Mouse (Mus musculus) lung, postnatal 0 days (tissue): ENCODE results near the gene Entpd1.

Experiments used
- CTCF ChIP-seq: IDR thresholded peaks from 2 replicates; pipeline ENCODE4 v1.5.1; 2016; ENCODE audit warnings: antibody characterized with exemption, mild to moderate bottlenecking
- EP300 ChIP-seq: IDR thresholded peaks from 2 replicates; pipeline ENCODE4 v1.6.1; 2016; ENCODE audit warnings: antibody characterized with exemption, mild to moderate bottlenecking, control low read depth

DNA sequence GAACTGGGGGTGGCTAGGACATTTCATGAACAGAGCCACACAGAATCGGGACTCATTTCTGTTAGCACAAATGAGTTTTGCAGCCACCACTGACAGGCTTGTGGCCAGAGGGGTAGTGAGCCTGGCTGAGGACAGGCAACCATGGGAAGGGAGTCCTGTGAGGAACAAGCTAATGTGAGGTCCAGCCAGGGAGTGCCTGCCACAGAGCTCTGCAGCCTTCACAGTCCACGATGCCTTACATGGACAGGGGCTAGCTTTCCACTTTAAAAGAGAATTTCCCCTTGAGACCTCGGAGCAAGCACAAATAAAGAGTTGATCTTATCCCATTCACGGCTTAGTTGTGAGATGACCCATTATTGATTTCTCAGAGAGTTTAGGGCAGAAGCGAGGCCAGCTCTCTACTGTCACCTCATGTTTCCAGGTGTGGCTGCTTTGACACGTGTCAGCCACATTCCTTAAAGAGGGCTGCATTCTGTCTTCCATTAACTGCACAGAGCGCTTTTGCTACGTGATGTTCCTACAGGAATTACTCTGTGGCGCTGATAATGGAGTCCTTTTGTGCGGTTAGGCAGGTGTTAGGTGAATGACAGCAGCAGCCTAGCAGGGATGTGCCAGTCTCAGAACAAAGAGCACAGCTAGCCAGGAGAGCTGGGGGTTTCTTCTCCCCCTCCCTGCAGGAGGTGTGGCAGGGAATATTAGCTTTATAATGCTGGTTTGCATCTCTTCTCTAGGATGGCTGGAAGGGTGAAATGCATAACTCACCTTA lies 48.1 kb upstream of the Entpd1 start:
- TF ChIP-seq CTCF (no peak), EP300 (no peak)
